Mouse (Mus musculus) erythroblast, adult 5-6 weeks (primary cell): ENCODE measurements around the gene Gfi1b. TPM values are rescaled to one million over a fixed set of nuclear protein-coding genes. Genes with fewer than 3 reads are reported as not detected.

ENCODE experiments used
- ATAC-seq: replicated peaks from 2 replicates; pipeline ENCODE4 v1.8.0; 2016; ENCODE audit warnings: moderate number of reproducible peaks, mild to moderate bottlenecking, moderate TSS enrichment, inconsistent platforms; ENCODE audit not compliant: poor library complexity, low FRiP score, severe bottlenecking
- total RNA-seq, 2 experiments: library from RNA; stranded (forward) in 1 of 2; stranded (reverse) in 1 of 2; fragments of 150-400 nt in 1 of 2; fragments of 200-764, 138-1000 nt in 1 of 2; gene quantifications; 2 replicates each; pipeline versions ENCODE4 v1.2.3 to v1.2.4; 2015 to 2017; ENCODE audit warnings: low replicate concordance in 2 of 2

Gene Gfi1b
- total RNA-seq, 2 experiments from 2014 or later: 26.5 to 45.9 TPM

GRCm38 (mm10) chr2:28566545-28566944, 55.2 kb downstream of the Gfi1b start:
- no peak for ATAC-seq

DNA sequence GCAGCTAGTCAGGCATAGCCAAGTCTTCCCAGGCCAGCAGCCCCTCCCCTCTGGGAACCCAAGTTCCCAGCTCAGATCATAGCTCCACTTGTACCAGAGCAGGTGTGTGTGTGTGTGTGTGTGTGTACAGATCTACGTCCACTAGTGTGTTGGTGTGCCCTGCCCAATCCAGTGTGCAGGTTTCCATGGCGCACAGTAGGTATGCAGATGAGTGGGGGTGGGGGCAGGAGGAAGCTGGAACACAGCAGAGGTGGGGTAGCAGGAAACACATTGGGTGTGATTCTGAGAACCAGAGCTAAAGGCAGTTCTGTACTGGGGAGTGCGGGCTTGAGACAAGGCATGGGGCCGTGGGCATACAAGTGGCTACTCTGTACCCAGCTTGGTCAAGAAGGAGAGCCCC, 57.4 kb downstream of the Gfi1b start:
- ATAC-seq: no peak

GRCm38 (mm10) chr2:28563830-28564229, 58.0 kb downstream of the Gfi1b start:
- no peak for ATAC-seq

DNA sequence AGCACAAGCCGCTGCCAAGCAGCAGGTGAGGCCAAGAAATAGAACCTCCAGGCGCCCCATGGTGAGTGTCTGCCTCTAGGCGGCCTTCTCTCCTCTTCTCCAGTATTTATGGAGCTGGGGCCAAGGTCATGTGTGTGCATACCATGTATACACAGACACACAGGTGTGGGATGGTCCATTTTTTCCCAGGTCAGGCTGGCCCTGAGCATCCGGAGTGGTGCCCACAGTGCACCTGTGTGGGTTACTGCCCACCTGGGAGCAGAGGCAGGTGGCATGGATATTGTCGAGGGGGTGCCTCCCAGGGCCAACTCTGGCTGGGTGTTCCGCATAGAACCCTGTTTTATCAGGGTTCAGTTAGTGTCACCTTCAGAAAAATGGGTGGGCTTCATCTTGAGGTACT, 58.5 kb downstream of the Gfi1b start, which contains the start of gene Cel:
Gene Cel (minus strand): TSS at position 101 of the 400 bp plus-strand sequence.
- no peak for ATAC-seq

Other genes starting within 250 kb of the Gfi1b start
- not detected in 2 replicates for gene Ppp1r26, start 175.2 kb downstream of the Gfi1b start, total RNA-seq (2015; ENCODE audit: low replicate concordance)
- gene Ppp1r26, start 175.2 kb downstream of the Gfi1b start, total RNA-seq (2017; ENCODE audit: low replicate concordance): 0.28 TPM in 1 of 2 replicates, not detected in the other
- not detected in 2 replicates for gene 1700007K13Rik, start 155.7 kb downstream of the Gfi1b start, total RNA-seq (2015; ENCODE audit: low replicate concordance)
- gene 1700007K13Rik, start 155.7 kb downstream of the Gfi1b start, total RNA-seq (2017; ENCODE audit: low replicate concordance): not detected in 2 replicates
- gene Mrps2, start 153.9 kb downstream of the Gfi1b start, total RNA-seq (2015; ENCODE audit: low replicate concordance): 8.2 and 16.9 TPM in 2 replicates
- gene Mrps2, start 153.9 kb downstream of the Gfi1b start, total RNA-seq (2017; ENCODE audit: low replicate concordance): 3.2 and 7.5 TPM in 2 replicates
- gene Gbgt1, start 125.1 kb downstream of the Gfi1b start, total RNA-seq (2015; ENCODE audit: low replicate concordance): not detected in 2 replicates
- not detected in 2 replicates for gene Gbgt1, start 125.1 kb downstream of the Gfi1b start, total RNA-seq (2017; ENCODE audit: low replicate concordance)
- gene Gm10134, start 115.9 kb downstream of the Gfi1b start, total RNA-seq (2015; ENCODE audit: low replicate concordance): 5.9 TPM in 1 of 2 replicates, not detected in the other
- gene Gm10134, start 115.9 kb downstream of the Gfi1b start, total RNA-seq (2017; ENCODE audit: low replicate concordance): not detected in 2 replicates
- 1.5 TPM in 1 of 2 replicates, not detected in the other for gene Ralgds, start 108.9 kb downstream of the Gfi1b start, total RNA-seq (2015; ENCODE audit: low replicate concordance)
- 0.28 and 4.2 TPM in 2 replicates for gene Ralgds, start 108.9 kb downstream of the Gfi1b start, total RNA-seq (2017; ENCODE audit: low replicate concordance)
- gene Cel, start 58.6 kb downstream of the Gfi1b start, total RNA-seq (2015; ENCODE audit: low replicate concordance): not detected in 2 replicates
- gene Cel, start 58.6 kb downstream of the Gfi1b start, total RNA-seq (2017; ENCODE audit: low replicate concordance): not detected in 2 replicates
- gene Gtf3c5, start 38.2 kb downstream of the Gfi1b start, total RNA-seq (2015; ENCODE audit: low replicate concordance): 4.0 and 6.3 TPM in 2 replicates
- 2.8 and 2.9 TPM in 2 replicates for gene Gtf3c5, start 38.2 kb downstream of the Gfi1b start, total RNA-seq (2017; ENCODE audit: low replicate concordance)
- gene Tsc1, start 19.2 kb upstream of the Gfi1b start, total RNA-seq (2015; ENCODE audit: low replicate concordance): 26.3 and 27.9 TPM in 2 replicates
- gene Tsc1, start 19.2 kb upstream of the Gfi1b start, total RNA-seq (2017; ENCODE audit: low replicate concordance): 31.6 and 53.1 TPM in 2 replicates
- gene Spaca9, start 77.7 kb upstream of the Gfi1b start, total RNA-seq (2015; ENCODE audit: low replicate concordance): not detected in 2 replicates
- 0.85 TPM in 1 of 2 replicates, not detected in the other for gene Spaca9, start 77.7 kb upstream of the Gfi1b start, total RNA-seq (2017; ENCODE audit: low replicate concordance)
- gene Ak8, start 78.2 kb upstream of the Gfi1b start, total RNA-seq (2015; ENCODE audit: low replicate concordance): not detected in 2 replicates
- not detected in 2 replicates for gene Ak8, start 78.2 kb upstream of the Gfi1b start, total RNA-seq (2017; ENCODE audit: low replicate concordance)
- 5.4 and 5.8 TPM in 2 replicates for gene Gtf3c4, start 218.4 kb upstream of the Gfi1b start, total RNA-seq (2015; ENCODE audit: low replicate concordance)
- 5.1 and 5.4 TPM in 2 replicates for gene Gtf3c4, start 218.4 kb upstream of the Gfi1b start, total RNA-seq (2017; ENCODE audit: low replicate concordance)
- gene Ddx31, start 218.4 kb upstream of the Gfi1b start, total RNA-seq (2015; ENCODE audit: low replicate concordance): 1.5 and 5.0 TPM in 2 replicates
- 0.98 and 2.0 TPM in 2 replicates for gene Ddx31, start 218.4 kb upstream of the Gfi1b start, total RNA-seq (2017; ENCODE audit: low replicate concordance)